Mouse (Mus musculus) embryonic facial prominence, embryonic 14.5 days (tissue): ENCODE measurements around the gene Dis3l. TPM values are rescaled to one million over a fixed set of nuclear protein-coding genes. Genes with fewer than 3 reads are reported as not detected.
"Not testable (repeated sequence)": the region's sequence is repeated elsewhere in the genome, so short reads cannot be mapped to it uniquely, and the experiment has no call there.

Experiments
- ATAC-seq: fragments of 200-750 bp; cut with Nextera tagmentation; 2 replicates; pipeline ENCODE4 v1.8.0; 2017; ENCODE audit warnings: low read depth, moderate number of reproducible peaks, moderate TSS enrichment
- DNase-seq: peaks from one replicate; pipeline ENCODE4 v3.0.0-alpha.2; 2015; ENCODE audit warnings: low spot score
- H3K27ac ChIP-seq: fragments of 300-500 bp; sonication (generic); replicated peaks from 2 replicates; pipeline ENCODE4 v1.5.1; 2014; ENCODE audit warnings: low read depth, mild to moderate bottlenecking, low read length, moderate library complexity
- H3K27me3 ChIP-seq: fragments of 300-500 bp; sonication (generic); replicated peaks from 2 replicates; pipeline ENCODE4 v1.6.1; 2014; ENCODE audit warnings: low read length; ENCODE audit not compliant: control insufficient read depth, insufficient read depth
- H3K36me3 ChIP-seq: fragments of 300-500 bp; sonication (generic); 2 replicates; pipeline ENCODE4 v1.6.1; 2014; ENCODE audit warnings: low read length, mixed read lengths; ENCODE audit not compliant: control insufficient read depth, insufficient read depth
- H3K4me1 ChIP-seq: fragments of 300-500 bp; sonication (generic); 2 replicates; pipeline ENCODE4 v1.6.1; 2014; ENCODE audit warnings: antibody characterized with exemption, low read length; ENCODE audit not compliant: control insufficient read depth, insufficient read depth
- H3K4me2 ChIP-seq: fragments of 300-500 bp; sonication (generic); 2 replicates; pipeline ENCODE4 v1.6.1; 2014; ENCODE audit warnings: low read depth, mild to moderate bottlenecking, low read length, moderate library complexity, mixed read lengths
- H3K4me3 ChIP-seq: fragments of 300-500 bp; sonication (generic); 2 replicates; pipeline ENCODE4 v1.5.1; 2014; ENCODE audit warnings: low read depth, mild to moderate bottlenecking, low read length
- H3K9ac ChIP-seq: fragments of 300-500 bp; sonication (generic); 2 replicates; pipeline ENCODE4 v1.6.1; 2014; ENCODE audit warnings: low read depth, mild to moderate bottlenecking, low read length, moderate library complexity, mixed read lengths
- H3K9me3 ChIP-seq: fragments of 300-500 bp; sonication (generic); 2 replicates; pipeline ENCODE4 v1.6.1; 2016; ENCODE audit warnings: low read length; ENCODE audit not compliant: control insufficient read depth
- WGBS: fragments of 180-500 bp; shearing (Covaris S2); extraction: QIAGEN DNeasy Blood & Tissue Kit; methylation state at CpG from one replicate; pipeline ENCODE4 v1.1.7; 2014; 5-methylcytosine and 5-hydroxymethylcytosine counted together
- polyA plus RNA-seq: library from polyadenylated mRNA; unstranded; fragments of >200 nt; fragmentation: Nextera tagmentation; extraction: Ambion mirVana; gene quantifications from 2 replicates; pipeline ENCODE4 v1.2.1, GENCODE M21; 2014

The Dis3l gene
- polyA plus RNA-seq, 1 experiment from 2014 or later, result 19.6 TPM

- Histone ChIP-seq H3K9me3 (no peaks in the 10 kb centered on the region), H3K4me1 (no peaks in the 10 kb centered on the region), H3K27me3 (no peaks in the 10 kb centered on the region), H3K4me3 (no peak overlapping the region), H3K9ac (no peak overlapping the region), H3K27ac (no peak overlapping the region), H3K4me2 (no peak overlapping the region), H3K36me3 (peaks cover 84% of the 10 kb centered on the region)
- WGBS, result 80% methylated on average over 6 of the region's 6 CpGs
- ATAC-seq (no peak), DNase-seq (no peak)
These were observed 34.4 kb downstream of the Dis3l start for GRCm38 (mm10) chr9:64306476-64307312.

- DNase-seq, H3K4me1 ChIP-seq, H3K9me3 ChIP-seq, H3K27me3 ChIP-seq, H3K27ac ChIP-seq, H3K9ac ChIP-seq, H3K4me2 ChIP-seq, H3K4me3 ChIP-seq, ATAC-seq: not testable (repeated sequence)
- 86% methylated on average over 4 of the region's 4 CpGs for WGBS
- H3K36me3 ChIP-seq, result peaks cover 90% of the 10 kb centered on the region
These were observed 38.0 kb downstream of the Dis3l start for GRCm38 (mm10) chr9:64303086-64303485.

- Histone ChIP-seq H3K9ac (peak overlapping the region; percentile 96), H3K36me3 (0 out of 2 replicates have a peak, but pooled peaks cover 7% of the 10 kb centered on the region), H3K27ac (no peak overlapping the region), H3K4me1 (peaks cover 5% of the 10 kb centered on the region; the same call in 1 of the 2 replicates), H3K27me3 (no peaks in the 10 kb centered on the region), H3K4me3 (peak overlapping the region; percentile 87), H3K4me2 (peak overlapping the region; percentile 60), H3K9me3 (no peaks in the 10 kb centered on the region)
- no peak for DNase-seq
- WGBS, result 56% methylated on average over 5 of the region's 5 CpGs
- ATAC-seq, result no peak
These were observed 58.6 kb downstream of the Dis3l start for GRCm38 (mm10) chr9:64282404-64282987.

GRCm38 (mm10) chr9:64281781-64282178 is 59.3 kb downstream of the Dis3l start:
- ATAC-seq (peak; percentile 89), DNase-seq (peak; percentile 55)
- 0% methylated on average over 23 of the region's 24 CpGs for WGBS

GRCm38 (mm10) chr9:64281105-64281780 is 59.8 kb downstream of the Dis3l start, which contains the start of gene Tipin:
Gene Tipin (plus strand): TSS chr9:64281581.
- DNase-seq, result peak; percentile 97
- Histone ChIP-seq H3K4me2 (peak within 1 kb of the TSS; percentile 60), H3K4me3 (peak within 1 kb of the TSS; percentile 87), H3K27me3 (no peaks in the 10 kb centered on the region), H3K36me3 (no peaks in the 10 kb centered on the region), H3K27ac (peak within 1 kb of the TSS; percentile 95), H3K4me1 (peaks cover 5% of the 10 kb centered on the region; the same call in 1 of the 2 replicates), H3K9ac (peak within 1 kb of the TSS; percentile 96), H3K9me3 (no peaks in the 10 kb centered on the region)
- peak; percentile 96 for ATAC-seq
- 2% methylated on average over 41 of the region's 46 CpGs for WGBS

More at GRCm38 (mm10) chr9:64281781-64282178, 59.3 kb downstream of the Dis3l start:
- Histone ChIP-seq H3K4me1 (peaks cover 5% of the 10 kb centered on the region; the same call in 1 of the 2 replicates), H3K9ac (peak overlapping the region; percentile 96), H3K9me3 (no peaks in the 10 kb centered on the region), H3K36me3 (0 out of 2 replicates have a peak, but pooled peaks cover 1% of the 10 kb centered on the region), H3K4me2 (peak overlapping the region; percentile 60), H3K27ac (peak overlapping the region; percentile 95), H3K4me3 (peak overlapping the region; percentile 87), H3K27me3 (no peaks in the 10 kb centered on the region)

GRCm38 (mm10) chr9:64278665-64279310 is 62.3 kb downstream of the Dis3l start:
- Histone ChIP-seq H3K27ac (no peak overlapping the region), H3K4me3 (no peak overlapping the region), H3K36me3 (no peaks in the 10 kb centered on the region), H3K4me1 (peaks cover 5% of the 10 kb centered on the region; the same call in 1 of the 2 replicates), H3K9me3 (no peaks in the 10 kb centered on the region), H3K9ac (no peak overlapping the region), H3K27me3 (no peaks in the 10 kb centered on the region), H3K4me2 (no peak overlapping the region)
- DNase-seq (no peak), ATAC-seq (no peak)
- 97% methylated on average over 6 of the region's 6 CpGs for WGBS

GRCm38 (mm10) chr9:64277706-64278105 is 63.4 kb downstream of the Dis3l start:
- Histone ChIP-seq H3K9me3 (no peaks in the 10 kb centered on the region), H3K27me3 (no peaks in the 10 kb centered on the region), H3K4me2 (no peak overlapping the region), H3K4me1 (peaks cover 4% of the 10 kb centered on the region; the same call in 1 of the 2 replicates), H3K36me3 (no peaks in the 10 kb centered on the region), H3K9ac (no peak overlapping the region), H3K27ac (no peak overlapping the region), H3K4me3 (no peak overlapping the region)
- peak; percentile 61 for DNase-seq
- no peak for ATAC-seq
- 75% methylated on average over 8 of the region's 8 CpGs for WGBS

- ATAC-seq, result no peak
- Histone ChIP-seq H3K9ac (no peak overlapping the region), H3K27ac (no peak overlapping the region), H3K27me3 (no peaks in the 10 kb centered on the region), H3K9me3 (no peaks in the 10 kb centered on the region), H3K4me2 (no peak overlapping the region), H3K4me3 (no peak overlapping the region), H3K36me3 (no peaks in the 10 kb centered on the region), H3K4me1 (no peaks in the 10 kb centered on the region)
- DNase-seq, result no peak
- WGBS, result 76% methylated on average over 1 of the region's 1 CpGs
These were observed 66.2 kb downstream of the Dis3l start for GRCm38 (mm10) chr9:64274919-64275318.
